Mouse (Mus musculus): ENCODE results near the gene Anln. TPM values are rescaled to one million over a fixed set of nuclear protein-coding genes. Genes with fewer than 3 reads are reported as not detected.
"Not testable (repeated sequence)": the region's sequence is repeated elsewhere in the genome, so short reads cannot be mapped to it uniquely, and the experiment has no call there.

Gene Anln
- total and polyA plus RNA-seq, 2 experiments, result 0.23 to 1.2 TPM

DNA sequence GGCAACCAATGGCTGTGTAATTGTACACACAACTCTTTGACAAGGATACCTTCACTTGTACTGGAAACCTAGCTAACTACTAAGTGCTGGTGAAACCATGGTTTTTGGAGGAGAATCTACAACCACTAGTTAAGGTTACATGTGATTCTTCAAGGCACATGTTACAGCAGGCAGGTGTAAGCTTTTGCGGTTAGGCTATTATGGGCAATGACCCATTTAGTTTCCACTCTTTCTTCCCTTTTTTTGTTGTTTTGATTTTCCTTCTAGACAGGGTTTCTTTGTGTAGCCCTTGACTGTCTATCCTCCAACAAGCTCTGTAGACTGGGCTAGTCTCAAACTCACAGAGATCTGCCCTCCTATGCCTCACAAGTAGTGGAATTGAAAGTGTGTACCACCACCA lies 64.4 kb downstream of the Anln start:
- DNase-seq (ENCODE audit: extremely low read depth, low read depth, low spot score), result no peak
- WGBS, result 97% methylated on average over 1 of the region's 1 CpGs
- no peaks in the 10 kb centered on the region for H3K4me1 ChIP-seq (ENCODE audit: control insufficient read depth, insufficient read depth, low read length)
- H3K27me3 ChIP-seq (ENCODE audit: control insufficient read depth, insufficient read depth, low read length), result no peaks in the 10 kb centered on the region
- H3K79me2 ChIP-seq (ENCODE audit: control insufficient read depth, insufficient read depth, low read length), result no peaks in the 10 kb centered on the region
- H3K9ac ChIP-seq (ENCODE audit: low read depth, low read length), result no peak overlapping the region
- H3K27ac ChIP-seq (replicated peaks; ENCODE audit: insufficient read depth, low read depth, low read length), result no peak overlapping the region
- no peaks in the 10 kb centered on the region for H3K36me3 ChIP-seq (ENCODE audit: control insufficient read depth, insufficient read depth, low read length)
- TF ChIP-seq CTCF (IDR thresholded peaks at IDR 0.05; ENCODE audit: low read depth, low read length) (no peak), POLR2A (IDR thresholded peaks at IDR 0.05; ENCODE audit: extremely low read depth, insufficient read depth, low read length) (no peak)
- no peak overlapping the region for H3K4me3 ChIP-seq (ENCODE audit: insufficient read depth, low read depth, low read length)

DNA sequence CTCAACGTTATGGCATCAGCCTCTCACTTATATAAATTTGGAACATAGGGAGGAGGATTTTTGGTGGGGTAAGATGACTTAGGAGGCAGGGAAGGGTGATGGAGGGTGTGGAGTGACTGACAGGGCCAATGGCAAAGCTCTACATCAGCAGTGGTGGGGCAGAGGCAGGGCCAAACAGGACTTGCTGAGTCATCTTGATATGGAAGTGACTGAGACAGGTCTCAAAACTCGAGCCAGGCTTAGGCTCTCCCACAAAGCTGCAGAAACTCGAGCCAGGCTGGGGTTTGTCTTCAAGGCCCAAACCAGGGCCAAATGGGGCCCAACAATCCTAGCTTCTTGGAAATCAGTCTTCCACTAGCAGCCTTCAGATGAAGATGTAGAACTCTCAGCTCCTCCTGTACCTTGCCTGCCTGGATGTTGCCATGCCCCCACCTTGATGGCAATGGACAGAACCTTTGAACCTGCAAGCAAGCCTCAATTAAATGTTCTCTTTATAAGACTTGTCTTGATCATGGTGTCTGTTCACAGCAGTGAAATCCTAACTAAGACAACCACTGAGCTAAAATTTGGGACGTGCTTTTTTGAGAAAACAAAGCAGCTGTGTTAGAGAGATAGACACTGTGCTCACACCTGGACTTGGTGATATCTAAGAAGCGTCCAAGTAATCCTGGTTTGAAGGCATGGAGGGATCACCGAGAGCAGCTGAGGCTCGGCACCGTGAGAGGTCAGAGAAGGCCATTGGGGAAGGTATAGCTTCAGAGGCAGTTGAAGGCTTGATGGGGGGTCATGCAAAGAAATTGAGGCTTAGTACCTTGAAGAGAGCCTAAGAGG lies 66.4 kb downstream of the Anln start:
- TF ChIP-seq CTCF (IDR thresholded peaks at IDR 0.05; ENCODE audit: low read depth, low read length), result no peak
- TF ChIP-seq POLR2A (IDR thresholded peaks at IDR 0.05; ENCODE audit: extremely low read depth, insufficient read depth, low read length), result no peak
- Histone ChIP-seq H3K27me3 (ENCODE audit: control insufficient read depth, insufficient read depth, low read length) (no peaks in the 10 kb centered on the region), H3K4me3 (ENCODE audit: insufficient read depth, low read depth, low read length) (no peak overlapping the region), H3K36me3 (ENCODE audit: control insufficient read depth, insufficient read depth, low read length) (no peaks in the 10 kb centered on the region), H3K4me1 (ENCODE audit: control insufficient read depth, insufficient read depth, low read length) (no peaks in the 10 kb centered on the region), H3K27ac (replicated peaks; ENCODE audit: insufficient read depth, low read depth, low read length) (no peak overlapping the region), H3K79me2 (ENCODE audit: control insufficient read depth, insufficient read depth, low read length) (no peaks in the 10 kb centered on the region), H3K9ac (ENCODE audit: low read depth, low read length) (no peak overlapping the region)
- no peak for DNase-seq (ENCODE audit: extremely low read depth, low read depth, low spot score)
- 75% methylated on average over 8 of the region's 8 CpGs for WGBS

DNA sequence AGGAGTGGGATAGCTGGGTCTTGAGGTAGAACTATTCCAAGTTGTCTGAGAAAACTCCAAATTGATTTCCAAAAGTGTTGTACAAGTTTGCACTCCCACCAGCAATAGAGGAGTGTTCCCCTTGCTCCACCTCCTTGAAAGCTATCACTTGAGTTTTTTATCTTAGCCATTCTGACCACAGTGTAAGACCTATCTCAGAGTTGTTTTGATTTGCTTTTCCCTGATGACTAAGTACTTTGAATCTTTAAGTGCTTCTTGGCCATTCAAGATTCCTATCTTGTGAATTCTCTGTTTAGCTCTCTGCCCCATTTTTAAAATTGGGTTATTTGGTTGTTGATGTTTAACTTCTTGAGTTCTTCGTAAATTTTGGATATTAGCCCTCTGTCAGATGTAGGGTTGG lies 69.9 kb downstream of the Anln start:
- H3K4me1 ChIP-seq (ENCODE audit: control insufficient read depth, insufficient read depth, low read length), result no peaks in the 10 kb centered on the region
- no peak overlapping the region for H3K27ac ChIP-seq (replicated peaks; ENCODE audit: insufficient read depth, low read depth, low read length)
- 93% methylated on average over 1 of the region's 1 CpGs for WGBS
- H3K27me3 ChIP-seq (ENCODE audit: control insufficient read depth, insufficient read depth, low read length), result no peaks in the 10 kb centered on the region
- H3K79me2 ChIP-seq (ENCODE audit: control insufficient read depth, insufficient read depth, low read length), result no peaks in the 10 kb centered on the region
- no peak for DNase-seq (ENCODE audit: extremely low read depth, low read depth, low spot score)
- H3K4me3 ChIP-seq (ENCODE audit: insufficient read depth, low read depth, low read length), result no peak overlapping the region
- H3K36me3 ChIP-seq (ENCODE audit: control insufficient read depth, insufficient read depth, low read length), result no peaks in the 10 kb centered on the region
- TF ChIP-seq POLR2A (IDR thresholded peaks at IDR 0.05; ENCODE audit: extremely low read depth, insufficient read depth, low read length) (no peak), CTCF (IDR thresholded peaks at IDR 0.05; ENCODE audit: low read depth, low read length) (no peak)
- no peak overlapping the region for H3K9ac ChIP-seq (ENCODE audit: low read depth, low read length)

DNA sequence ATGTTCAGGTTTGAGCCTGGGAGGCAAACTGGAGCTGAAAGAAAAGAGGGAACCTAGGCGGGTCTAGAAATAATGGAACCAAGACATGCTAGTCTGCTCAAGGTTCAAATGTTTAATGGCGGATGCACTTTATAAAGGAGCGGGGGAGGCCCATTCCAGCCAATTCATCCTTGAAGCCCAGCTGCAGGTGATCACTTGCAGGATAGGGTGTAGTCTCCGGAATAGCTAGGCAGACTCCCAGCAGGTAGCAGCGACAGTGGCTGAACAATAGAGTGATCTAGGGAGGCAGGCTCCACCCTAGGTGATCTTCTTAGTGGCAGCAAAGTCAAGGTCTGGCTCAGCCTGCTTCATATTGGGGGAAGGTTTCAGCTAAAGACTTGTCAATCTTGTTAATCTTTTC lies 72.9 kb downstream of the Anln start:
- H3K4me1 ChIP-seq (ENCODE audit: control insufficient read depth, insufficient read depth, low read length); H3K27ac ChIP-seq (replicated peaks; ENCODE audit: insufficient read depth, low read depth, low read length); H3K79me2 ChIP-seq (ENCODE audit: control insufficient read depth, insufficient read depth, low read length); H3K27me3 ChIP-seq (ENCODE audit: control insufficient read depth, insufficient read depth, low read length); H3K9ac ChIP-seq (ENCODE audit: low read depth, low read length); H3K4me3 ChIP-seq (ENCODE audit: insufficient read depth, low read depth, low read length); DNase-seq (ENCODE audit: extremely low read depth, low read depth, low spot score); H3K36me3 ChIP-seq (ENCODE audit: control insufficient read depth, insufficient read depth, low read length): not testable (repeated sequence)
- 89% methylated on average over 5 of the region's 5 CpGs for WGBS

DNA sequence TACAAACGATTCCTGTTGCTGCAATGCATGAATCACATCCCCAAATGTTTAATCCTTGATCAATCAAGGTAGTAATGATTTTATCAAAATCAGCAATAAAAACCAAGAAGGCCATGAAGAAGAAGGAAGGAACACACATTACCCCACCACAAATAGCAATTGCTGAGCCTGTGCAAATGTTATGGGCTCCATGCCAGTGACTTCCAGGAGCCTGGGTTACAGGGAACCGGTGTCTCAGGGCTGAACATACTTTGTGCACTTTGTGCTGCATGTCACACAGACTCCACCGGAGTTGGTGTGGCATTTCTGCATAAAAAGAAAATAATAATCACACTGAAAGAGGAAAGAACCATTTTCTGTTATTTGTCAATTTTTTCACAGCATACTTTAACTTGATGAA lies 74.9 kb downstream of the Anln start:
- TF ChIP-seq CTCF (IDR thresholded peaks at IDR 0.05; ENCODE audit: low read depth, low read length) (no peak), POLR2A (IDR thresholded peaks at IDR 0.05; ENCODE audit: extremely low read depth, insufficient read depth, low read length) (no peak)
- no peak overlapping the region for H3K27ac ChIP-seq (replicated peaks; ENCODE audit: insufficient read depth, low read depth, low read length)

DNA sequence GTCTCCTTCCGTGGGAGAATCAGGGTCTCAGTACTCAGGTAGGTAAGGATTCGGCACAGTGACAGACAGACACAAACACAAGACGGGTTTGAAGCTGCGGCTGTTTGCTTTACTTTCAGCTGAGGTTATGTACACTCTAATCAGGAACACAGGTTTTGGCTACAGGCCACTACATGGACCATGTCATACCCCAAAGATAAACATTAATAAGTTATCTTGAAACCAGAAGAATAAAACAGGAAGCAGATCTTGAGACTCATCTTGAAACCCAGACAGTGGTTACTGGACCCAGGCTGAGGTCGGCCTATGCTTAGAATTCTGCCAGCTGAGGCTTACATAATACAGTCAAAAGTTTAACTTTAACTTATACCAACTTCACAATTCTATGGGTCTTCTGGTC lies 75.8 kb downstream of the Anln start:
- Histone ChIP-seq H3K4me3 (ENCODE audit: insufficient read depth, low read depth, low read length) (no peak overlapping the region), H3K9ac (ENCODE audit: low read depth, low read length) (no peak overlapping the region), H3K79me2 (ENCODE audit: control insufficient read depth, insufficient read depth, low read length) (no peaks in the 10 kb centered on the region), H3K27ac (replicated peaks; ENCODE audit: insufficient read depth, low read depth, low read length) (no peak overlapping the region), H3K36me3 (ENCODE audit: control insufficient read depth, insufficient read depth, low read length) (no peaks in the 10 kb centered on the region), H3K27me3 (ENCODE audit: control insufficient read depth, insufficient read depth, low read length) (no peaks in the 10 kb centered on the region), H3K4me1 (ENCODE audit: control insufficient read depth, insufficient read depth, low read length) (no peaks in the 10 kb centered on the region)
- TF ChIP-seq POLR2A (IDR thresholded peaks at IDR 0.05; ENCODE audit: extremely low read depth, insufficient read depth, low read length) (no peak), CTCF (IDR thresholded peaks at IDR 0.05; ENCODE audit: low read depth, low read length) (no peak)
- 41% methylated on average over 5 of the region's 5 CpGs for WGBS
- DNase-seq (ENCODE audit: extremely low read depth, low read depth, low spot score), result peak; percentile 54

More for the DNA sequence above, 74.9 kb downstream of the Anln start:
- DNase-seq (ENCODE audit: extremely low read depth, low read depth, low spot score), result peak; percentile 30
- 69% methylated on average over 3 of the region's 3 CpGs for WGBS
- Histone ChIP-seq H3K9ac (ENCODE audit: low read depth, low read length) (no peak overlapping the region), H3K79me2 (ENCODE audit: control insufficient read depth, insufficient read depth, low read length) (no peaks in the 10 kb centered on the region), H3K4me1 (ENCODE audit: control insufficient read depth, insufficient read depth, low read length) (no peaks in the 10 kb centered on the region), H3K4me3 (ENCODE audit: insufficient read depth, low read depth, low read length) (no peak overlapping the region), H3K27me3 (ENCODE audit: control insufficient read depth, insufficient read depth, low read length) (no peaks in the 10 kb centered on the region), H3K36me3 (ENCODE audit: control insufficient read depth, insufficient read depth, low read length) (no peaks in the 10 kb centered on the region)
